Comparison of ENCODE assay signal across 19 mouse cellular contexts in genomic region chr11:110544419-110545210, GRCm38 (mm10).
A peak's percentile ranks its signal among the peaks of the same experiment; 100 is the strongest.
DNase-seq lines count a peak whose midpoint lies in the region; ATAC-seq and TF ChIP-seq lines count a peak whose summit lies in the region.
"Had no signal": no experiment of that assay in that cellular context is flagged by ENCODE, and none has a peak within 500 bp of the region (broad histone marks: within the 10 kb centered on the region; RNA-seq: fewer than 3 reads in every experiment).

No protein-coding gene starts in this region.

- WGBS in lung, embryonic 14.5 days: 79% methylated on average over 11 of the region's 11 CpGs
- 66% methylated on average over 11 of the region's 11 CpGs for WGBS in kidney, postnatal 0 days

- H3K9me3 ChIP-seq in lung, embryonic 14.5 days (ENCODE audit: low read depth, low read length): no peaks in the 10 kb centered on the region
- no peaks in the 10 kb centered on the region for H3K9me3 ChIP-seq in kidney, postnatal 0 days (replicated peaks; ENCODE audit: low read length)
- H3K9me3 ChIP-seq: forebrain, embryonic 12.5 days; limb, embryonic 15.5 days; midbrain, embryonic 12.5 days; neural tube, embryonic 12.5 days had no signal

- DNase-seq in adrenal gland, postnatal 10 days: peak; percentile 22
- no peak for DNase-seq in adrenal gland, adult 8-10 months
- DNase-seq in lung, embryonic 14.5 days: peak; percentile 45
- DNase-seq in lung, postnatal 14 days: no peak
- DNase-seq in kidney, postnatal 0 days (ENCODE audit: low spot score): peak; percentile 56
- no peak for DNase-seq in natural killer cell, adult 2 months (ENCODE audit: low spot score in 2 of 2)
- no peak for DNase-seq in thymus, postnatal 14 days
- DNase-seq: cerebellum, postnatal 14 days had no signal

- H3K9ac ChIP-seq in lung, embryonic 14.5 days: no peak overlapping the region
- H3K9ac ChIP-seq in kidney, postnatal 0 days (ENCODE audit: low read depth, low read length): no peak overlapping the region
- H3K9ac ChIP-seq: embryonic facial prominence, embryonic 13.5 days; forebrain, embryonic 12.5 days; heart, embryonic 15.5 days; limb, embryonic 15.5 days; midbrain, embryonic 12.5 days; neural tube, embryonic 12.5 days had no signal

- H3K4me2 ChIP-seq in lung, embryonic 14.5 days: no peak overlapping the region
- H3K4me2 ChIP-seq in kidney, postnatal 0 days (ENCODE audit: low read length): no peak overlapping the region
- H3K4me2 ChIP-seq: embryonic facial prominence, embryonic 13.5 days; forebrain, embryonic 12.5 days; heart, embryonic 15.5 days; limb, embryonic 15.5 days; midbrain, embryonic 12.5 days; neural tube, embryonic 12.5 days had no signal

- H3K27me3 ChIP-seq in lung, embryonic 14.5 days (ENCODE audit: insufficient read depth, low read length): no peaks in the 10 kb centered on the region
- no peaks in the 10 kb centered on the region for H3K27me3 ChIP-seq in kidney, postnatal 0 days (ENCODE audit: insufficient read depth, low read length)
- H3K27me3 ChIP-seq: embryonic facial prominence, embryonic 13.5 days; forebrain, embryonic 12.5 days; heart, embryonic 15.5 days; limb, embryonic 15.5 days; midbrain, embryonic 12.5 days; neural tube, embryonic 12.5 days had no signal

- no peak for ATAC-seq in lung, embryonic 14.5 days (ENCODE audit: insufficient read depth)
- peak; percentile 78 for ATAC-seq in kidney, postnatal 0 days (replicated peaks; ENCODE audit: low FRiP score, low read depth)
- ATAC-seq in megakaryocyte-erythroid progenitor cell, adult 5-6 weeks (replicated peaks; ENCODE audit: low FRiP score, low TSS enrichment, poor library complexity, severe bottlenecking): no peak
- ATAC-seq: activated CD4-positive, CD25-positive, alpha-beta regulatory T cell, adult 4 months; hindbrain, postnatal 0 days; lung, postnatal 0 days had no signal

- no peaks in the 10 kb centered on the region for H3K4me1 ChIP-seq in lung, embryonic 14.5 days (ENCODE audit: insufficient read depth)
- H3K4me1 ChIP-seq in kidney, postnatal 0 days (replicated peaks; ENCODE audit: insufficient read depth, low read length): no peaks in the 10 kb centered on the region
- H3K4me1 ChIP-seq: embryonic facial prominence, embryonic 13.5 days; forebrain, embryonic 12.5 days; heart, embryonic 15.5 days; limb, embryonic 15.5 days; midbrain, embryonic 12.5 days; neural tube, embryonic 12.5 days had no signal

- H3K4me3 ChIP-seq in lung, embryonic 14.5 days (ENCODE audit: low read depth, low read length): no peak overlapping the region
- no peak overlapping the region for H3K4me3 ChIP-seq in kidney, postnatal 0 days (replicated peaks; ENCODE audit: low read depth, low read length)
- H3K4me3 ChIP-seq: embryonic facial prominence, embryonic 13.5 days; forebrain, embryonic 12.5 days; heart, embryonic 15.5 days; limb, embryonic 15.5 days; midbrain, embryonic 12.5 days; neural tube, embryonic 12.5 days had no signal

- H3K36me3 ChIP-seq in lung, embryonic 14.5 days (ENCODE audit: insufficient read depth): no peaks in the 10 kb centered on the region
- H3K36me3 ChIP-seq in kidney, postnatal 0 days (ENCODE audit: insufficient read depth, low read length): no peaks in the 10 kb centered on the region
- H3K36me3 ChIP-seq: embryonic facial prominence, embryonic 13.5 days; forebrain, embryonic 12.5 days; G1E; heart, embryonic 15.5 days; limb, embryonic 15.5 days; midbrain, embryonic 12.5 days; neural tube, embryonic 12.5 days had no signal

- TF ChIP-seq CTCF in lung, embryonic 14.5 days (IDR thresholded peaks at IDR 0.05; ENCODE audit: low read depth): no peak
- no peak for TF ChIP-seq CTCF in kidney, postnatal 0 days (IDR thresholded peaks at IDR 0.05; ENCODE audit: low read depth)

- no peak overlapping the region for H3K27ac ChIP-seq in lung, embryonic 14.5 days (ENCODE audit: low read depth)
- no peak overlapping the region for H3K27ac ChIP-seq in kidney, postnatal 0 days
- H3K27ac ChIP-seq: embryonic facial prominence, embryonic 13.5 days; forebrain, embryonic 12.5 days; heart, embryonic 15.5 days; hindbrain, postnatal 0 days; limb, embryonic 15.5 days; midbrain, embryonic 12.5 days; neural tube, embryonic 12.5 days had no signal

Comparison
In these comparisons a context has a peak if more than half of its experiments do, and no peak if none do; other contexts are left out.
1. DNase-seq: peak in adrenal gland, postnatal 10 days (single experiment), lung, embryonic 14.5 days (single experiment) and kidney, postnatal 0 days (single experiment); none in adrenal gland, adult 8-10 months (single experiment), lung, postnatal 14 days (single experiment), natural killer cell, adult 2 months (0 of 2) and thymus, postnatal 14 days (single experiment).